Mouse (Mus musculus) CH12.LX (cell line): Measurements from ENCODE around the gene Elof1. TPM values are rescaled to one million over a fixed set of nuclear protein-coding genes. Genes with fewer than 3 reads are reported as not detected.
A peak's percentile ranks its signal among the peaks of the same experiment; 100 is the strongest.

ENCODE experiments used
- DNase-seq: peaks from one replicate; pipeline ENCODE4 v3.0.0-alpha.2; 2013; ENCODE audit errors: extremely low read depth
- H3K27ac ChIP-seq: 2 replicates; pipeline ENCODE4 v1.5.1; 2012; ENCODE audit warnings: low read depth, mild to moderate bottlenecking, control low read depth, moderate library complexity; ENCODE audit not compliant: insufficient read depth
- H3K27me3 ChIP-seq: replicated peaks from 2 replicates; pipeline ENCODE3; 2012; ENCODE audit warnings: inconsistent platforms
- H3K36me3 ChIP-seq, 2 experiments: replicated peaks in 1 of 2; 2 replicates each; pipeline versions ENCODE3 to v1.6.1; 2012; ENCODE audit warnings: inconsistent platforms in 1 of 2, low read length in 1 of 2, mild to moderate bottlenecking in 1 of 2, mixed read lengths in 1 of 2, moderate library complexity in 1 of 2; ENCODE audit not compliant: control insufficient read depth in 1 of 2, insufficient read depth in 1 of 2
- H3K4me1 ChIP-seq, 2 experiments: 2 replicates each; pipeline ENCODE4 v1.6.1; 2012; ENCODE audit warnings: inconsistent platforms in 1 of 2, moderate library complexity in 1 of 2; ENCODE audit not compliant: insufficient read depth in 2 of 2, control insufficient read depth in 1 of 2
- H3K4me2 ChIP-seq: 2 replicates; pipeline ENCODE4 v1.6.1; 2012; ENCODE audit warnings: low read depth, mild to moderate bottlenecking, control low read depth; ENCODE audit not compliant: poor library complexity, insufficient read depth, severe bottlenecking
- H3K4me3 ChIP-seq, 3 experiments: fragments of 150-350 bp in 1 of 3; sonication (generic) in 1 of 3; replicated peaks in 1 of 3; 2 replicates each; pipeline versions ENCODE3 to v1.5.1; 2011 to 2012; ENCODE audit warnings: low read depth in 2 of 3, low read length in 2 of 3, mild to moderate bottlenecking in 2 of 3, moderate library complexity in 2 of 3, control low read depth in 1 of 3, improper control_type of control experiment in 1 of 3, inconsistent platforms in 1 of 3, mixed read lengths in 1 of 3; ENCODE audit not compliant: poor library complexity in 1 of 3
- H3K79me2 ChIP-seq: replicated peaks from 2 replicates; pipeline ENCODE4 v1.6.1; 2012; ENCODE audit warnings: mild to moderate bottlenecking, moderate library complexity; ENCODE audit not compliant: control insufficient read depth, poor library complexity, insufficient read depth, severe bottlenecking; ENCODE audit errors: extremely low read depth
- H3K9ac ChIP-seq: 2 replicates; pipeline ENCODE4 v1.6.1; 2012; ENCODE audit warnings: low read depth, mild to moderate bottlenecking, control low read depth, moderate library complexity; ENCODE audit not compliant: insufficient read depth
- H3K9me3 ChIP-seq: replicated peaks from 2 replicates; pipeline ENCODE3; 2012; ENCODE audit warnings: low read length, inconsistent platforms, mixed read lengths
- CHD1 ChIP-seq: IDR thresholded peaks from 2 replicates; pipeline ENCODE4 v1.6.1; 2012; ENCODE audit warnings: low read depth, low read length, improper control_type of control experiment, inconsistent platforms
- CHD2 ChIP-seq: IDR thresholded peaks from 2 replicates; pipeline ENCODE4 v1.6.1; 2011; ENCODE audit warnings: low read length, improper control_type of control experiment
- E2F4 ChIP-seq: IDR thresholded peaks from 2 replicates; pipeline ENCODE4 v1.6.1; 2011; ENCODE audit warnings: low read depth, low read length, improper control_type of control experiment; ENCODE audit not compliant: insufficient replicate concordance
- ELF1 ChIP-seq: IDR thresholded peaks from 2 replicates; pipeline ENCODE4 v1.6.1; 2014; ENCODE audit warnings: low read depth, mild to moderate bottlenecking, inconsistent platforms, low read length, improper control_type of control experiment
- HCFC1 ChIP-seq: IDR thresholded peaks from 2 replicates; pipeline ENCODE4 v1.6.1; 2012; ENCODE audit warnings: low read depth, mild to moderate bottlenecking, inconsistent platforms, low read length, improper control_type of control experiment
- JUN ChIP-seq: IDR thresholded peaks from 2 replicates; pipeline ENCODE4 v1.6.1; 2011; ENCODE audit warnings: low read depth, mild to moderate bottlenecking, low read length, improper control_type of control experiment, moderate library complexity; ENCODE audit not compliant: insufficient read depth
- JUND ChIP-seq: conservative IDR thresholded peaks from 2 replicates; pipeline ENCODE4 v1.6.1; 2011; ENCODE audit warnings: low read depth, low read length, improper control_type of control experiment
- MAFK ChIP-seq: IDR thresholded peaks from 2 replicates; pipeline ENCODE4 v1.6.1; 2011; ENCODE audit warnings: low read length, improper control_type of control experiment; ENCODE audit not compliant: insufficient replicate concordance
- MAZ ChIP-seq: IDR thresholded peaks from 2 replicates; pipeline ENCODE4 v1.6.1; 2012; ENCODE audit warnings: low read depth, mild to moderate bottlenecking, inconsistent platforms, low read length, improper control_type of control experiment, moderate library complexity
- MEF2A ChIP-seq: IDR thresholded peaks from 2 replicates; pipeline ENCODE4 v1.6.1; 2014; ENCODE audit warnings: low read depth, mild to moderate bottlenecking, inconsistent platforms, low read length, improper control_type of control experiment, borderline replicate concordance
- NELFE ChIP-seq: IDR thresholded peaks from 2 replicates; pipeline ENCODE4 v1.6.1; 2011; ENCODE audit warnings: low read depth, low read length, improper control_type of control experiment
- POLR2A ChIP-seq: IDR thresholded peaks from 2 replicates; pipeline ENCODE4 v1.6.1; 2011; ENCODE audit warnings: low read depth, mild to moderate bottlenecking, improper control_type of control experiment, low read length
- POLR2AphosphoS2 ChIP-seq: IDR thresholded peaks from 2 replicates; pipeline ENCODE4 v1.6.1; 2011; ENCODE audit warnings: low read depth, low read length, improper control_type of control experiment
- RCOR1 ChIP-seq: conservative IDR thresholded peaks from 2 replicates; pipeline ENCODE4 v1.6.1; 2012; ENCODE audit warnings: low read depth, mild to moderate bottlenecking, inconsistent platforms, low read length, improper control_type of control experiment
- SMC3 ChIP-seq: IDR thresholded peaks from 2 replicates; pipeline ENCODE4 v1.6.1; 2011; ENCODE audit warnings: low read depth, low read length, improper control_type of control experiment
- USF1 ChIP-seq: IDR thresholded peaks from 2 replicates; pipeline ENCODE4 v1.6.1; 2014; ENCODE audit warnings: low read depth, mild to moderate bottlenecking, inconsistent platforms, low read length, improper control_type of control experiment
- ZC3H11A ChIP-seq: IDR thresholded peaks from 2 replicates; pipeline ENCODE4 v1.6.1; 2012; ENCODE audit warnings: low read depth, mild to moderate bottlenecking, inconsistent platforms, low read length, improper control_type of control experiment
- ZNF384 ChIP-seq: IDR thresholded peaks from 2 replicates; pipeline ENCODE4 v1.6.1; 2012; ENCODE audit warnings: low read depth, low read length, improper control_type of control experiment, inconsistent platforms
- dilution Hi-C: fragments of 300-500 bp; cut with MboI; formaldehyde crosslinking; loops from 2 replicates; pipeline ENCODE4 v1.14.3; 2020; ENCODE audit warnings: low sequenced_read_pairs; ENCODE audit not compliant: extremely low pct_unique_long_range_greater_than_20kb, extremely low pct_ligation_motif_present
- in situ Hi-C: fragments of 300-500 bp; cut with MboI; formaldehyde crosslinking; loops from 3 replicates; pipeline ENCODE4 v1.14.3; 2019; ENCODE audit warnings: low sequenced_read_pairs, low pct_ligation_motif_present, low pct_unique_long_range_greater_than_20kb, mixed read lengths
- polyA plus RNA-seq: library from polyadenylated mRNA; unstranded; fragments of >175 nt; gene quantifications from 2 replicates; pipeline ENCODE4 v1.2.1, GENCODE M21; 2012; ENCODE audit warnings: low read depth; ENCODE audit not compliant: insufficient read length
- total RNA-seq, 2 experiments: library from RNA; depleted of rRNA; stranded (reverse); fragments of 300-350 nt in 1 of 2; fragments of >200 nt in 1 of 2; gene quantifications; 2 replicates each; pipeline ENCODE4 v1.2.3; 2012 to 2014

Elof1 gene
- total and polyA plus RNA-seq, 3 experiments: 96.9 to 142 (median 111) TPM

DNA sequence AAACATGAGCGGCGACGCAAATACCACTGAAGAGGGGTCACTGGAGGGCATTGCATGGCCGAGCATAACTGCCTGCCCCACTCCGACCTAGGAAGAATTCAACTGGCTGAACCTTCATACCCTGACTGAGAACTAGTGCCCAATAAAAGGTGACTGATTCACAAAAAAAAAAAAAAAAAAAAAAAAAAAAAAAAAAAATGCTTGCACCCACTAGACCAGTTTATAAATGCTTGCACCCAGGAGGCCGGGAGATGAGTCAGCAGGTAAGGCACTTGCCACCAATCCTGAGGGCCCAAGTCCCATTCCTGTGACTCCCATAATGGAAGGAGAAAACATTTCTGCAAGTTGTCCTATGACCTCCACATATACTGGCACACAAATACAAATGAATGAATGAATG lies 24.2 kb downstream of the Elof1 start:
- Histone ChIP-seq H3K79me2 (no peaks in the 10 kb centered on the region), H3K9ac (no peak overlapping the region), H3K27me3 (peaks cover 15% of the 10 kb centered on the region), H3K4me3 (no peak overlapping the region), H3K9me3 (no peaks in the 10 kb centered on the region), H3K36me3 (no peaks in the 10 kb centered on the region), H3K4me2 (no peak overlapping the region), H3K27ac (no peak overlapping the region), H3K4me1 (peaks cover 4 to 7% of the 10 kb centered on the region in 2 experiments; a peak in 2 of 4 replicates)
- in situ Hi-C loops: no loop called here
- no peak for DNase-seq
- dilution Hi-C loops: no loop called here
- no peak for TF ChIP-seq JUND
- no peak for TF ChIP-seq MEF2A
- TF ChIP-seq E2F4: no peak
- no peak for TF ChIP-seq CHD2
- TF ChIP-seq ELF1: no peak
- TF ChIP-seq USF1: no peak
- no peak for TF ChIP-seq HCFC1
- 0 out of 2 replicates have a peak, but pooled peaks have one; percentile 25 for TF ChIP-seq ZNF384

DNA sequence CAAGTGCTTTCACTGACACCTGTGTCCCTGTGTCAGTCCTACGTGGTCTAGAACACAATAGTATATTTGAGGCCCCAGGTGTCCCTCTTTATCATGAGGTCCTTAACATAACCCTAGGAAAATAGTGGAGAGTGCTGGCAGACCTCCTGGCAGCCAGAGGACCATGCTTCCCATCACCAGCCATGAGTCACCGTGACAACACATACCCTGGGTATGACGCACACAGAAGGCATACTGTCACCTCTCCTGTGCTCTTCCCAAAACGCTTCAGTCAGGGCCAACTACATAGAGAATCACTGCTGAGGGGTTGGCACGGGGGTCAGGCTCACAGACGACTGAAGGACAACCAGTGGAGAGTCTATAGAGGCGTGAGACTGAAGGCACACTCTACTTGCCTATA lies 27.0 kb downstream of the Elof1 start:
- no peak overlapping the region for H3K9ac ChIP-seq
- peaks cover 0 to 5% of the 10 kb centered on the region in 2 experiments; a peak in 2 of 4 replicates for H3K4me1 ChIP-seq
- H3K9me3 ChIP-seq: no peaks in the 10 kb centered on the region
- peaks cover 5% of the 10 kb centered on the region for H3K27me3 ChIP-seq
- H3K36me3 ChIP-seq: no peaks in the 10 kb centered on the region
- DNase-seq: no peak
- H3K79me2 ChIP-seq: peaks cover 3% of the 10 kb centered on the region; the same call in 1 of the 2 replicates
- TF ChIP-seq NELFE: no peak
- no peak for TF ChIP-seq JUN
- no peak for TF ChIP-seq POLR2A
- TF ChIP-seq POLR2AphosphoS2: no peak
- TF ChIP-seq, all 38 proteins: peak for 0
- Histone ChIP-seq H3K4me3 (no peak overlapping the region), H3K27ac (no peak overlapping the region), H3K4me2 (no peak overlapping the region)
- dilution Hi-C loops (no loop called here), in situ Hi-C loops (no loop called here)

DNA sequence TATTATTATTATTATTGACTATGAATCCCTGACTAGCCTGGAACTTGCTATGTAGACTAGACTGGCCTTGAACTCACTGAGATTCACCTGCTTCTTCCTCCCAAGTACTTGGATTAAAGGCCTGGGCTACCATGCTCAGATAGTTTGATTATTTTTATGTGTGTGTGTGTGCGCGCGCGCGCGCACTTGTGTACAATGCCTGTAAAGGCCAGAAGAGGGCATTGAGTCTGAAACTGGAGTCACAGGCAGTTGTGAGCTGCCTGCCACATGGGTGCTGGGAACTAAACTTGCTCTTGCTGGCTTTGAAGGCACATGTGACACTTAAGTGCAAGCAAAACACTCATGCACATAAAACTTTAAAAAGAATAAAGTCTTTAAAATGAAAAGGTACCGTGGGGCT lies 27.7 kb downstream of the Elof1 start:
- Histone ChIP-seq H3K27ac (no peak overlapping the region), H3K27me3 (peaks cover 5% of the 10 kb centered on the region), H3K9me3 (no peaks in the 10 kb centered on the region), H3K36me3 (no peaks in the 10 kb centered on the region)
- in situ Hi-C loops: no loop called here
- no peak for DNase-seq
- TF ChIP-seq MAZ (no peak), CHD2 (no peak), JUND (no peak), ELF1 (no peak), ZC3H11A (no peak), CHD1 (no peak), SMC3 (no peak), MAFK (no peak), RCOR1 (no peak)
- TF ChIP-seq, all 38 proteins: peak for 0
- H3K4me3 ChIP-seq: no peak overlapping the region
- H3K4me1 ChIP-seq: peaks cover 0 to 8% of the 10 kb centered on the region in 2 experiments; a peak in 2 of 4 replicates
- dilution Hi-C loops: no loop called here
- H3K4me2 ChIP-seq: no peak overlapping the region
- no peak overlapping the region for H3K9ac ChIP-seq
- H3K79me2 ChIP-seq: peaks cover 3% of the 10 kb centered on the region; the same call in 1 of the 2 replicates
